Mouse (Mus musculus): ENCODE results near the gene Plxnc1. TPM values are rescaled to one million over a fixed set of nuclear protein-coding genes. Genes with fewer than 3 reads are reported as not detected.

Gene Plxnc1
- polyA plus RNA-seq, 1 experiment from 2014 or later, result 2.4 TPM

DNA sequence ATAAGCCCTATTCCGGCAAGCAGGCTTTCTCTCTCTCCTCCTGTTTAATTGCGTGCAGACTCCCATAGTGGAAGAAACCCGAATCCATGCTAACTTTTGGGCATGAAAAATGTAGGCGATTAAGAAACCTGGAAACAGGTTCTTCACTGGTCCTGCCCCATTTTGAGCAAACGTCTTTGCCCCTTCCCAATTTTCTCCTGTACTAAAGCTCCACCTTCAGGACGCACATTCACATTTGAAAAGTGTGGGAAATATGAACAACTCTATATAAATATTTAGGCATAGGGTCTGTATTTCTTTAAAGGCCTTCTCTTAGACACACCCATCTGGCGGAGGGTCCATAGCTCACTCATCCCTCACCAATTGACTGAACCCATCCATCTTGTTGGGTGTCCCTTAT is 2.8 kb upstream of the Plxnc1 start:
- no peak overlapping the region for H3K9ac ChIP-seq
- ATAC-seq (ENCODE audit: insufficient number of reproducible peaks, insufficient read depth, low FRiP score, low TSS enrichment, low read depth), result no peak
- 29% methylated on average over 7 of the region's 7 CpGs for WGBS
- peaks cover 25% of the 10 kb centered on the region for H3K4me1 ChIP-seq
- no peak overlapping the region for H3K27ac ChIP-seq
- no peaks in the 10 kb centered on the region for H3K9me3 ChIP-seq
- no peaks in the 10 kb centered on the region for H3K36me3 ChIP-seq
- H3K4me2 ChIP-seq, result no peak overlapping the region
- no peak overlapping the region for H3K4me3 ChIP-seq
- H3K27me3 ChIP-seq, result peaks cover 45% of the 10 kb centered on the region

DNA sequence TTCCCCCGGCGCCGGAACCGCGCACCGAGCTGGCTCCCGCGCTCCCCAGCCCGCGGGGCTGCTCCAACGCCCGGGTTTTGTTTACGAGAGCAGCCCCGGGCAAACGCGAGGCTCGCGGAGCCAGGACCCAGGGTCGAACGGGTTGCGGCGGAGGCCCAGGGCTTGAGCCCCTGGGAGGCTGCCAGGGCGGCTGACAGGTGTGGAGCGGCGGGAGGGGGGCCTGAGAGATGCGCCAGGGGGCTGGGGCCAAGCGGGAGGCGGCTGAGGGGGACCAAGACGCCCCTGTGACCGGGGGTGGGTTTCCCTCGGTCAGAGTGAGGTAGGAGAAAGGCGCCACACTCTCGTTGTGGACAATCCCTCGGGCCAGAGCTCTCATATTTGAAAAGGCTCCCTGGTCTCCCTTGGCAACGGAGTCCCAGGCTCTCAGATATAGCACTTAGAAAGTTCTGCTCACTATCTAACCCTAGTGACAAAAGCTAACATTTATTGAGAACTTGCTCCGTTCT is 624 bp upstream of the Plxnc1 start:
- WGBS, result under 1% methylated on average over 36 of the region's 36 CpGs
- Histone ChIP-seq H3K9ac (peak overlapping the region; percentile 83), H3K27me3 (peaks cover 65% of the 10 kb centered on the region), H3K4me3 (peak overlapping the region; percentile 74), H3K4me1 (peaks cover 34% of the 10 kb centered on the region), H3K27ac (no peak overlapping the region), H3K9me3 (no peaks in the 10 kb centered on the region), H3K4me2 (peak overlapping the region; percentile 97), H3K36me3 (no peaks in the 10 kb centered on the region)
- ATAC-seq (ENCODE audit: insufficient number of reproducible peaks, insufficient read depth, low FRiP score, low TSS enrichment, low read depth), result no peak

GRCm38 (mm10) chr10:94943846-94944690 is 567 bp downstream of the Plxnc1 start:
- Histone ChIP-seq H3K4me2 (peak overlapping the region; percentile 97), H3K9ac (peak overlapping the region; percentile 83), H3K4me3 (peak overlapping the region; percentile 74), H3K9me3 (no peaks in the 10 kb centered on the region), H3K27ac (peak overlapping the region; percentile 11; the same call in 1 of the 2 replicates), H3K36me3 (no peaks in the 10 kb centered on the region), H3K4me1 (peaks cover 37% of the 10 kb centered on the region), H3K27me3 (peaks cover 69% of the 10 kb centered on the region)
- under 1% methylated on average over 110 of the region's 110 CpGs for WGBS
- peak; percentile 33 for ATAC-seq (ENCODE audit: insufficient number of reproducible peaks, insufficient read depth, low FRiP score, low TSS enrichment, low read depth)

DNA sequence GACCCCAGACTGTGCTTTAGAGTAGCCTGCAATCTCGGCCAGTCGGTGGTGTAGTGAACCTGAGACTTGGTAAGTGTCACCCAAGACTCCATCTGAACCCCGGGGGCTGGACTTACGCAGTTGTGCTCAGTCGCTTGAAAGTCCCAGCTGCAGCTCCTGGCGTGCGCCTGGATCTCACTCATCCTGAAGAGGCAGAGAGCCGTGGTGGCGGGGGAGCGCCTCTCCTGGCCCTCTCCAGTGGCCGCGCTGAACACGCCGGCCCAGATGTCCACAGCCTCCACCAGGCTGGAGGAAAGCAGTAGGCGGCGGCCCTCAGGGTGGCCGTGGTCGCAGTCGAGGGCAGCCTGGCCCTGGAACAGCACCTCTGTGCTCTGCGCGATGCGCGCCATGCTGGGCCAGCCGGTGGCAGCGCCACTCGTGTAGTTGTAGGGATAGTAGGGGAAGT is 1.2 kb downstream of the Plxnc1 start:
- Histone ChIP-seq H3K9me3 (no peaks in the 10 kb centered on the region), H3K27me3 (peaks cover 69% of the 10 kb centered on the region), H3K4me2 (peak overlapping the region; percentile 97), H3K4me3 (peak overlapping the region; percentile 74), H3K9ac (peak overlapping the region; percentile 83), H3K27ac (no peak overlapping the region), H3K4me1 (peaks cover 37% of the 10 kb centered on the region), H3K36me3 (no peaks in the 10 kb centered on the region)
- ATAC-seq (ENCODE audit: insufficient number of reproducible peaks, insufficient read depth, low FRiP score, low TSS enrichment, low read depth), result 0 out of 2 replicates have a peak, but pooled peaks have one; percentile 6
- under 1% methylated on average over 26 of the region's 26 CpGs for WGBS

GRCm38 (mm10) chr10:94942449-94943041 is 2.1 kb downstream of the Plxnc1 start:
- H3K9ac ChIP-seq, result peak overlapping the region; percentile 83
- peaks cover 69% of the 10 kb centered on the region for H3K27me3 ChIP-seq
- H3K27ac ChIP-seq, result no peak overlapping the region
- H3K4me3 ChIP-seq, result peak overlapping the region; percentile 74
- peak overlapping the region; percentile 97 for H3K4me2 ChIP-seq
- H3K4me1 ChIP-seq, result peaks cover 34% of the 10 kb centered on the region
- no peaks in the 10 kb centered on the region for H3K36me3 ChIP-seq
- under 1% methylated on average over 17 of the region's 17 CpGs for WGBS
- no peaks in the 10 kb centered on the region for H3K9me3 ChIP-seq
- ATAC-seq (ENCODE audit: insufficient number of reproducible peaks, insufficient read depth, low FRiP score, low TSS enrichment, low read depth), result no peak

DNA sequence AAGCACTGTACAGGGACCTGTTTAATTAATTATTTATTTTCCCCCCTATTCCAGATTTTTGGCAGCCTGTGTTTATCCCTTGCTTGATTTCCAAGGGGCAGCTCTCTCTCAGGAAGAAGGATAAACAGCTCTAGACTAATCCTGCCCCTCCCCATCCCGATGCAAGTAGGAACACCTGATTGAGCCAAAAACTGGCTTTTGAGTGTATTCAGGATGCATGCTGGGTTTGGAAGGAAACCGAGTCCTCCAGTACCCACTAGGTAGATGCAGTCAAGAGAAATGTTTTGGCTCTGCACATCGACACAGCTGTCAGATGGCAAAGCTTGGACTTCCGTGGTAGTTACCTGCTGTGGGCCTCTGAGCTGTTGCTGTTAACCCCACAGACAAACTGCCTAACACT is 3.1 kb downstream of the Plxnc1 start:
- Histone ChIP-seq H3K9me3 (no peaks in the 10 kb centered on the region), H3K27ac (no peak overlapping the region), H3K36me3 (no peaks in the 10 kb centered on the region), H3K4me3 (0 out of 2 replicates have a peak overlapping the region, but pooled peaks have one; percentile 5), H3K9ac (no peak overlapping the region), H3K4me1 (peaks cover 34% of the 10 kb centered on the region), H3K27me3 (peaks cover 63% of the 10 kb centered on the region), H3K4me2 (peak overlapping the region; percentile 97)
- no peak for ATAC-seq (ENCODE audit: insufficient number of reproducible peaks, insufficient read depth, low FRiP score, low TSS enrichment, low read depth)
- whole genome bisulfite sequencing, result 7% methylated on average over 4 of the region's 4 CpGs

- WGBS, result 7% methylated on average over 7 of the region's 7 CpGs
- no peak for ATAC-seq (ENCODE audit: insufficient number of reproducible peaks, insufficient read depth, low FRiP score, low TSS enrichment, low read depth)
- H3K27me3 ChIP-seq, result peaks cover 55% of the 10 kb centered on the region
Observed at GRCm38 (mm10) chr10:94940786-94941185, 3.8 kb downstream of the Plxnc1 start.

GRCm38 (mm10) chr10:94940061-94940460 is 4.6 kb downstream of the Plxnc1 start:
- no peaks in the 10 kb centered on the region for H3K9me3 ChIP-seq
- H3K27me3 ChIP-seq, result peaks cover 48% of the 10 kb centered on the region
- H3K4me3 ChIP-seq, result no peak overlapping the region
- no peak for ATAC-seq (ENCODE audit: insufficient number of reproducible peaks, insufficient read depth, low FRiP score, low TSS enrichment, low read depth)
- no peak overlapping the region for H3K9ac ChIP-seq
- peaks cover 31% of the 10 kb centered on the region for H3K4me1 ChIP-seq
- H3K36me3 ChIP-seq, result no peaks in the 10 kb centered on the region
- 16% methylated on average over 2 of the region's 2 CpGs for WGBS
- no peak overlapping the region for H3K27ac ChIP-seq
- H3K4me2 ChIP-seq, result no peak overlapping the region

More at GRCm38 (mm10) chr10:94940786-94941185, 3.8 kb downstream of the Plxnc1 start:
- H3K36me3 ChIP-seq, result no peaks in the 10 kb centered on the region
- peaks cover 34% of the 10 kb centered on the region for H3K4me1 ChIP-seq
- H3K9ac ChIP-seq, result no peak overlapping the region
- H3K9me3 ChIP-seq, result no peaks in the 10 kb centered on the region
- no peak overlapping the region for H3K27ac ChIP-seq
- H3K4me2 ChIP-seq, result no peak overlapping the region
- no peak overlapping the region for H3K4me3 ChIP-seq

DNA sequence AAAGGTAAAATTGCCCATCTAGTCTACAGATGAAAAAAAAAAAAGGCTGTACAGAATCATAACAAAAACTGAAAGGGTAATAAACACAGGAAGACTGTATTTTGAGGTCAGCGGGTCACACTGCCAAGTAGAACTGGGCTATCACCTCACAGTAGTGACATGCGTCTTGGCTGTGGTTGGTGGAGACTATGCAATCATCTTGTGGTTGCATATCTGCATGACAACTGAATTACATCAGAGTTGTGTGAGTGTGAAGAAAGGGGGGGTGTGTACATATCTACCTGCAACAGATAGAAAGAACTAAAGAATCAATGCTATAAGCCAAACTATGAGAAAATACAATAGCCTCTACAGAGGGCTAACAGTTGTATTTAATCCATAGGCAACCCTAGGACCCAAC is 5.7 kb downstream of the Plxnc1 start:
- Histone ChIP-seq H3K9ac (no peak overlapping the region), H3K4me1 (peaks cover 27% of the 10 kb centered on the region), H3K9me3 (no peaks in the 10 kb centered on the region), H3K27me3 (peaks cover 40% of the 10 kb centered on the region), H3K36me3 (no peaks in the 10 kb centered on the region), H3K4me3 (no peak overlapping the region), H3K27ac (no peak overlapping the region), H3K4me2 (no peak overlapping the region)
- no peak for ATAC-seq (ENCODE audit: insufficient number of reproducible peaks, insufficient read depth, low FRiP score, low TSS enrichment, low read depth)
- WGBS, result 91% methylated on average over 2 of the region's 2 CpGs

GRCm38 (mm10) chr10:94938320-94938719 is 6.3 kb downstream of the Plxnc1 start:
- Histone ChIP-seq H3K4me2 (no peak overlapping the region), H3K4me1 (peaks cover 21% of the 10 kb centered on the region), H3K9ac (no peak overlapping the region), H3K27me3 (peaks cover 34% of the 10 kb centered on the region), H3K4me3 (no peak overlapping the region), H3K27ac (no peak overlapping the region), H3K9me3 (no peaks in the 10 kb centered on the region), H3K36me3 (no peaks in the 10 kb centered on the region)
- no peak for ATAC-seq (ENCODE audit: insufficient number of reproducible peaks, insufficient read depth, low FRiP score, low TSS enrichment, low read depth)
- 87% methylated on average over 6 of the region's 6 CpGs for WGBS

GRCm38 (mm10) chr10:94935270-94935669 is 9.4 kb downstream of the Plxnc1 start:
- Histone ChIP-seq H3K4me3 (no peak overlapping the region), H3K4me1 (peaks cover 3% of the 10 kb centered on the region; the same call in 1 of the 2 replicates), H3K27me3 (peaks cover 4% of the 10 kb centered on the region), H3K36me3 (no peaks in the 10 kb centered on the region), H3K4me2 (no peak overlapping the region), H3K9me3 (no peaks in the 10 kb centered on the region), H3K27ac (no peak overlapping the region), H3K9ac (no peak overlapping the region)
- no peak for ATAC-seq (ENCODE audit: insufficient number of reproducible peaks, insufficient read depth, low FRiP score, low TSS enrichment, low read depth)
- WGBS, result 74% methylated on average over 4 of the region's 4 CpGs

Measured in embryonic facial prominence, embryonic 13.5 days (tissue).